Mouse (Mus musculus) thymus, postnatal 0 days (tissue): ENCODE results near the gene Gpc2. TPM values are rescaled to one million over a fixed set of nuclear protein-coding genes. Genes with fewer than 3 reads are reported as not detected.

Experiments
- polyA plus RNA-seq: library from polyadenylated mRNA; unstranded; fragments of >200 nt; fragmentation: Nextera tagmentation; extraction: Ambion mirVana; gene quantifications from 2 replicates; pipeline ENCODE4 v1.2.1, GENCODE M21; 2015

Gpc2 gene
- polyA plus RNA-seq, 1 experiment from 2014 or later = 3.1 TPM

Other genes with a start within 250 kb of the Gpc2 start
- not detected in 2 replicates for gene Smok3c, start 226.8 kb downstream of the Gpc2 start, polyA plus RNA-seq
- gene Zkscan1, start 194.9 kb downstream of the Gpc2 start, polyA plus RNA-seq = 8.5 and 8.6 TPM in 2 replicates
- gene Zscan21, start 163.1 kb downstream of the Gpc2 start, polyA plus RNA-seq = 39.4 and 40.9 TPM in 2 replicates
- gene Zfp113, start 124.3 kb downstream of the Gpc2 start, polyA plus RNA-seq = 14.8 and 15.8 TPM in 2 replicates
- gene Cops6, start 118.9 kb downstream of the Gpc2 start, polyA plus RNA-seq = 214 and 223 TPM in 2 replicates
- gene Ap4m1, start 108.0 kb downstream of the Gpc2 start, polyA plus RNA-seq = 9.2 and 9.8 TPM in 2 replicates
- 281 and 296 TPM in 2 replicates for gene Mcm7, start 107.6 kb downstream of the Gpc2 start, polyA plus RNA-seq
- gene Taf6, start 92.6 kb downstream of the Gpc2 start, polyA plus RNA-seq = 44.1 and 54.5 TPM in 2 replicates
- 33.2 and 34.2 TPM in 2 replicates for gene Cnpy4, start 92.5 kb downstream of the Gpc2 start, polyA plus RNA-seq
- gene Mblac1, start 85.7 kb downstream of the Gpc2 start, polyA plus RNA-seq = 10.2 and 10.8 TPM in 2 replicates
- 0.36 and 0.44 TPM in 2 replicates for gene Nxpe5, start 54.1 kb downstream of the Gpc2 start, polyA plus RNA-seq
- gene Lamtor4, start 24.5 kb downstream of the Gpc2 start, polyA plus RNA-seq = 83.9 and 88.4 TPM in 2 replicates
- 5.7 and 7.6 TPM in 2 replicates for gene BC037034, start 16.0 kb downstream of the Gpc2 start, polyA plus RNA-seq
- 1.8 and 2.4 TPM in 2 replicates for gene Gal3st4, start 7.2 kb downstream of the Gpc2 start, polyA plus RNA-seq
- 0.04 TPM in 1 of 2 replicates, not detected in the other for gene Gm43720, start within 50 bp of the Gpc2 start, polyA plus RNA-seq
- 2.3 and 3.2 TPM in 2 replicates for gene Stag3, start 235 bp upstream of the Gpc2 start, polyA plus RNA-seq
- 0.38 and 1.0 TPM in 2 replicates for gene Pvrig, start 62.0 kb upstream of the Gpc2 start, polyA plus RNA-seq
- gene Zfp157, start 161.5 kb upstream of the Gpc2 start, polyA plus RNA-seq = 19.2 and 22.6 TPM in 2 replicates